Mouse (Mus musculus): ENCODE results near the gene Rras. TPM values are rescaled to one million over a fixed set of nuclear protein-coding genes. Genes with fewer than 3 reads are reported as not detected.

The Rras gene
- polyA plus RNA-seq, 1 experiment = 55.1 TPM

- no peak for DNase-seq (ENCODE audit: low read depth in 1 of 2, low spot score in 2 of 2)
- H3K4me1 ChIP-seq (ENCODE audit: control insufficient read depth, insufficient read depth, insufficient read length) = peaks cover 4% of the 10 kb centered on the region; the same call in 1 of the 2 replicates
- WGBS = 93% methylated on average over 26 of the region's 26 CpGs
- no peak for TF ChIP-seq POLR2A (IDR thresholded peaks at IDR 0.05; ENCODE audit: low read depth, low read length)
- no peak for TF ChIP-seq CTCF (IDR thresholded peaks at IDR 0.05; ENCODE audit: extremely low read depth, insufficient read depth, insufficient read length, insufficient replicate concordance)
- no peak overlapping the region for H3K27ac ChIP-seq (ENCODE audit: insufficient read depth, low read length)
- H3K4me3 ChIP-seq (ENCODE audit: extremely low read depth, insufficient read depth, insufficient read length) = no peak overlapping the region
- H3K36me3 ChIP-seq (ENCODE audit: control insufficient read depth, insufficient read depth, low read length) = peaks cover 64% of the 10 kb centered on the region
- H3K27me3 ChIP-seq (ENCODE audit: control insufficient read depth, insufficient read depth, low read length) = no peaks in the 10 kb centered on the region
Observed at GRCm38 (mm10) chr7:45046853-45047350, 29.1 kb downstream of the Rras start.

- peaks cover 59% of the 10 kb centered on the region for H3K36me3 ChIP-seq (ENCODE audit: control insufficient read depth, insufficient read depth, low read length)
- TF ChIP-seq CTCF (IDR thresholded peaks at IDR 0.05; ENCODE audit: extremely low read depth, insufficient read depth, insufficient read length, insufficient replicate concordance) (no peak), POLR2A (IDR thresholded peaks at IDR 0.05; ENCODE audit: low read depth, low read length) (no peak)
- DNase-seq (ENCODE audit: low read depth in 1 of 2, low spot score in 2 of 2) = no peak
Observed at GRCm38 (mm10) chr7:45047491-45047890, 29.7 kb downstream of the Rras start.

GRCm38 (mm10) chr7:45048001-45048890 lies 30.5 kb downstream of the Rras start:
- H3K4me3 ChIP-seq (ENCODE audit: extremely low read depth, insufficient read depth, insufficient read length) = no peak overlapping the region
- no peak for TF ChIP-seq POLR2A (IDR thresholded peaks at IDR 0.05; ENCODE audit: low read depth, low read length)
- no peak for TF ChIP-seq CTCF (IDR thresholded peaks at IDR 0.05; ENCODE audit: extremely low read depth, insufficient read depth, insufficient read length, insufficient replicate concordance)
- H3K36me3 ChIP-seq (ENCODE audit: control insufficient read depth, insufficient read depth, low read length) = peaks cover 53% of the 10 kb centered on the region
- peaks cover 6% of the 10 kb centered on the region; the same call in 1 of the 2 replicates for H3K4me1 ChIP-seq (ENCODE audit: control insufficient read depth, insufficient read depth, insufficient read length)
- no peak for DNase-seq (ENCODE audit: low read depth in 1 of 2, low spot score in 2 of 2)
- H3K27me3 ChIP-seq (ENCODE audit: control insufficient read depth, insufficient read depth, low read length) = no peaks in the 10 kb centered on the region
- WGBS = 95% methylated on average over 38 of the region's 38 CpGs
- no peak overlapping the region for H3K27ac ChIP-seq (ENCODE audit: insufficient read depth, low read length)

More at GRCm38 (mm10) chr7:45047491-45047890, 29.7 kb downstream of the Rras start:
- Histone ChIP-seq H3K4me3 (ENCODE audit: extremely low read depth, insufficient read depth, insufficient read length) (no peak overlapping the region), H3K27ac (ENCODE audit: insufficient read depth, low read length) (no peak overlapping the region), H3K4me1 (ENCODE audit: control insufficient read depth, insufficient read depth, insufficient read length) (peaks cover 6% of the 10 kb centered on the region; the same call in 1 of the 2 replicates), H3K27me3 (ENCODE audit: control insufficient read depth, insufficient read depth, low read length) (no peaks in the 10 kb centered on the region)
- 92% methylated on average over 14 of the region's 14 CpGs for WGBS

- H3K27ac ChIP-seq (ENCODE audit: insufficient read depth, low read length) = no peak overlapping the region
- 95% methylated on average over 23 of the region's 23 CpGs for WGBS
- H3K4me3 ChIP-seq (ENCODE audit: extremely low read depth, insufficient read depth, insufficient read length) = no peak overlapping the region
- no peak for DNase-seq (ENCODE audit: low read depth in 1 of 2, low spot score in 2 of 2)
- H3K4me1 ChIP-seq (ENCODE audit: control insufficient read depth, insufficient read depth, insufficient read length) = peaks cover 6% of the 10 kb centered on the region; the same call in 1 of the 2 replicates
- no peaks in the 10 kb centered on the region for H3K27me3 ChIP-seq (ENCODE audit: control insufficient read depth, insufficient read depth, low read length)
- peaks cover 48% of the 10 kb centered on the region for H3K36me3 ChIP-seq (ENCODE audit: control insufficient read depth, insufficient read depth, low read length)
- no peak for TF ChIP-seq CTCF (IDR thresholded peaks at IDR 0.05; ENCODE audit: extremely low read depth, insufficient read depth, insufficient read length, insufficient replicate concordance)
- TF ChIP-seq POLR2A (IDR thresholded peaks at IDR 0.05; ENCODE audit: low read depth, low read length) = no peak
Observed at GRCm38 (mm10) chr7:45048923-45049657, 31.3 kb downstream of the Rras start.

- peak in 1 of 2 experiments; percentile 39 for DNase-seq (ENCODE audit: low read depth in 1 of 2, low spot score in 2 of 2)
- H3K36me3 ChIP-seq (ENCODE audit: control insufficient read depth, insufficient read depth, low read length) = peaks cover 38% of the 10 kb centered on the region
- 69% methylated on average over 16 of the region's 16 CpGs for WGBS
- H3K4me1 ChIP-seq (ENCODE audit: control insufficient read depth, insufficient read depth, insufficient read length) = peaks cover 6% of the 10 kb centered on the region; the same call in 1 of the 2 replicates
- no peak overlapping the region for H3K27ac ChIP-seq (ENCODE audit: insufficient read depth, low read length)
- H3K27me3 ChIP-seq (ENCODE audit: control insufficient read depth, insufficient read depth, low read length) = no peaks in the 10 kb centered on the region
- TF ChIP-seq CTCF (IDR thresholded peaks at IDR 0.05; ENCODE audit: extremely low read depth, insufficient read depth, insufficient read length, insufficient replicate concordance) (no peak), POLR2A (IDR thresholded peaks at IDR 0.05; ENCODE audit: low read depth, low read length) (no peak)
- H3K4me3 ChIP-seq (ENCODE audit: extremely low read depth, insufficient read depth, insufficient read length) = no peak overlapping the region
Observed at GRCm38 (mm10) chr7:45050945-45051600, 33.3 kb downstream of the Rras start.

- peaks cover 6% of the 10 kb centered on the region; the same call in 1 of the 2 replicates for H3K4me1 ChIP-seq (ENCODE audit: control insufficient read depth, insufficient read depth, insufficient read length)
- 34% methylated on average over 13 of the region's 13 CpGs for WGBS
Observed at GRCm38 (mm10) chr7:45051601-45051974, 33.8 kb downstream of the Rras start.

More at GRCm38 (mm10) chr7:45051601-45051974, 33.8 kb downstream of the Rras start:
- no peak for TF ChIP-seq POLR2A (IDR thresholded peaks at IDR 0.05; ENCODE audit: low read depth, low read length)
- no peak for TF ChIP-seq CTCF (IDR thresholded peaks at IDR 0.05; ENCODE audit: extremely low read depth, insufficient read depth, insufficient read length, insufficient replicate concordance)
- H3K27me3 ChIP-seq (ENCODE audit: control insufficient read depth, insufficient read depth, low read length) = no peaks in the 10 kb centered on the region
- H3K4me3 ChIP-seq (ENCODE audit: extremely low read depth, insufficient read depth, insufficient read length) = peak overlapping the region; percentile 92
- DNase-seq (ENCODE audit: low read depth in 1 of 2, low spot score in 2 of 2) = no peak
- peaks cover 37% of the 10 kb centered on the region for H3K36me3 ChIP-seq (ENCODE audit: control insufficient read depth, insufficient read depth, low read length)
- peak overlapping the region; percentile 85; the same call in 1 of the 2 replicates for H3K27ac ChIP-seq (ENCODE audit: insufficient read depth, low read length)
